Mouse (Mus musculus) embryonic facial prominence, embryonic 11.5 days (tissue): ENCODE measurements around the gene Bnip2. TPM values are rescaled to one million over a fixed set of nuclear protein-coding genes. Genes with fewer than 3 reads are reported as not detected.

Experiments
- ATAC-seq: fragments of 200-750 bp; cut with Nextera tagmentation; replicated peaks from 2 replicates; pipeline ENCODE4 v1.8.0; 2017; ENCODE audit warnings: low read depth; ENCODE audit not compliant: insufficient number of reproducible peaks, low FRiP score, low TSS enrichment
- DNase-seq: peaks from one replicate; pipeline ENCODE4 v3.0.0-alpha.2; 2015; ENCODE audit warnings: low spot score
- H3K27ac ChIP-seq: fragments of 300-500 bp; sonication (generic); replicated peaks from 2 replicates; pipeline ENCODE4 v1.5.1; 2014; ENCODE audit warnings: mild to moderate bottlenecking, low read depth, low read length, control low read depth
- H3K27me3 ChIP-seq: fragments of 300-500 bp; sonication (generic); 2 replicates; pipeline ENCODE4 v1.6.1; 2014; ENCODE audit warnings: mild to moderate bottlenecking, low read length, moderate library complexity, mixed read lengths; ENCODE audit not compliant: control insufficient read depth, insufficient read depth
- H3K36me3 ChIP-seq: fragments of 300-500 bp; sonication (generic); replicated peaks from 2 replicates; pipeline ENCODE4 v1.6.1; 2014; ENCODE audit warnings: low read depth, mild to moderate bottlenecking, low read length, moderate library complexity, mixed read lengths; ENCODE audit not compliant: control insufficient read depth, insufficient read depth
- H3K4me1 ChIP-seq: fragments of 300-500 bp; sonication (generic); 2 replicates; pipeline ENCODE4 v1.6.1; 2014; ENCODE audit warnings: low read length, mixed read lengths; ENCODE audit not compliant: control insufficient read depth, insufficient read depth
- H3K4me2 ChIP-seq: fragments of 300-500 bp; sonication (generic); 2 replicates; pipeline ENCODE4 v1.6.1; 2014; ENCODE audit warnings: low read depth, mild to moderate bottlenecking, control low read depth, low read length, moderate library complexity
- H3K4me3 ChIP-seq: fragments of 300-500 bp; sonication (generic); 2 replicates; pipeline ENCODE4 v1.5.1; 2014; ENCODE audit warnings: low read depth, low read length, control low read depth
- H3K9ac ChIP-seq: fragments of 300-500 bp; sonication (generic); replicated peaks from 2 replicates; pipeline ENCODE4 v1.6.1; 2014; ENCODE audit warnings: mild to moderate bottlenecking, control low read depth, low read length
- H3K9me3 ChIP-seq: fragments of 300-500 bp; sonication (generic); replicated peaks from 2 replicates; pipeline ENCODE4 v1.6.1; 2016; ENCODE audit warnings: mild to moderate bottlenecking, low read length, inconsistent platforms, mixed read lengths; ENCODE audit not compliant: control insufficient read depth
- WGBS: fragments of 180-500 bp; shearing (Covaris S2); extraction: QIAGEN DNeasy Blood & Tissue Kit; methylation state at CpG from one replicate; pipeline ENCODE4 v1.1.7; 2014; 5-methylcytosine and 5-hydroxymethylcytosine counted together
- polyA plus RNA-seq: library from polyadenylated mRNA; unstranded; fragments of >200 nt; fragmentation: Nextera tagmentation; extraction: Ambion mirVana; gene quantifications from 2 replicates; pipeline ENCODE4 v1.2.1, GENCODE M21; 2014

Bnip2 gene
- polyA plus RNA-seq, 1 experiment from 2014 or later = 138 TPM

GRCm38 (mm10) chr9:70042935-70043334 lies 53.7 kb downstream of the Bnip2 start:
- Histone ChIP-seq H3K9me3 (no peaks in the 10 kb centered on the region), H3K27me3 (no peaks in the 10 kb centered on the region), H3K4me3 (no peak overlapping the region), H3K36me3 (no peaks in the 10 kb centered on the region), H3K4me1 (no peaks in the 10 kb centered on the region), H3K9ac (no peak overlapping the region), H3K4me2 (no peak overlapping the region), H3K27ac (no peak overlapping the region)
- 53% methylated on average over 1 of the region's 1 CpGs for WGBS
- no peak for DNase-seq
- no peak for ATAC-seq

DNA sequence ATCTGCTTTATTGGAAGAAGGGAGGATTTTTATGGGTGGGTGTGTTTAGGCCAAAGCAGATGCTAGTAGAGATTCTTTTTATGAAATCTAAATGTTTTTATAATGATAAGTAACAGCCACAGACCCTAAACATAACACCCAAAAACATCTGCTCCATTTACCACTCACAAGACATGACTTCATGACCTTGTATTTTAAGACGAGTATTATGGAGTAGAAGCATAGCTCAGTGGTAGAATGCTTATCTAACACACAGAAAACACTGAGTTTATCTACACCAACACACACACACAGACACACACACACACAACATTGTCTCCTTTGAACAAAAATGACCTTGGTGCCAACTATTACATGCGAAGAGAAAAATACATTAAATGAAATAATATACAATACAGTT lies 55.6 kb downstream of the Bnip2 start:
- 74% methylated on average over 2 of the region's 2 CpGs for WGBS
- Histone ChIP-seq H3K4me3 (no peak overlapping the region), H3K27ac (no peak overlapping the region), H3K36me3 (no peaks in the 10 kb centered on the region), H3K4me1 (no peaks in the 10 kb centered on the region), H3K4me2 (no peak overlapping the region), H3K27me3 (no peaks in the 10 kb centered on the region), H3K9ac (no peak overlapping the region), H3K9me3 (no peaks in the 10 kb centered on the region)
- DNase-seq = no peak
- ATAC-seq = no peak

- H3K4me3 ChIP-seq = no peak overlapping the region
- ATAC-seq (no peak), DNase-seq (no peak)
- 84% methylated on average over 6 of the region's 6 CpGs for WGBS
- no peaks in the 10 kb centered on the region for H3K9me3 ChIP-seq
- no peak overlapping the region for H3K4me2 ChIP-seq
- no peaks in the 10 kb centered on the region for H3K36me3 ChIP-seq
- no peak overlapping the region for H3K9ac ChIP-seq
- H3K27ac ChIP-seq = no peak overlapping the region
- H3K27me3 ChIP-seq = no peaks in the 10 kb centered on the region
- no peaks in the 10 kb centered on the region for H3K4me1 ChIP-seq
Observed at GRCm38 (mm10) chr9:70046255-70046654, 57.0 kb downstream of the Bnip2 start.

DNA sequence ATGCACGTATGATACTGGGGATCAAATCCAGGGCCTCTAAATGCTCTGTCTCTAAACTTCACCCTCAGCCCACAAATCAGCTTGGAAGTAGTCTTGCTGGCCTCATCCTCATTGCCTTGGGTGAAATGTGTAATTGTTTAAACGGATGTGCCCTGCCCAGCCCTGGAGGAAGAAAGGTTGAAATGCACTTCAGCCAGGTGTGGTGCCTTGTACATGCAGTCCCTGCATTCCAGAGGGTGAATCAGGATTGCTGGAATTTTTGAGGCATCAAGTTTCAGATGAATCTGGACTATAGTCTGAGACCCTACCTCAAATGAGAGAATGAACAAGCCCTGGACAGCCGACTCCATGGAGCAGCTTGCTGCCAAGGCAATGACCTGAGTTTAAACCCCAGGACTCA lies 58.6 kb downstream of the Bnip2 start:
- ATAC-seq = no peak
- H3K27ac ChIP-seq = no peak overlapping the region

DNA sequence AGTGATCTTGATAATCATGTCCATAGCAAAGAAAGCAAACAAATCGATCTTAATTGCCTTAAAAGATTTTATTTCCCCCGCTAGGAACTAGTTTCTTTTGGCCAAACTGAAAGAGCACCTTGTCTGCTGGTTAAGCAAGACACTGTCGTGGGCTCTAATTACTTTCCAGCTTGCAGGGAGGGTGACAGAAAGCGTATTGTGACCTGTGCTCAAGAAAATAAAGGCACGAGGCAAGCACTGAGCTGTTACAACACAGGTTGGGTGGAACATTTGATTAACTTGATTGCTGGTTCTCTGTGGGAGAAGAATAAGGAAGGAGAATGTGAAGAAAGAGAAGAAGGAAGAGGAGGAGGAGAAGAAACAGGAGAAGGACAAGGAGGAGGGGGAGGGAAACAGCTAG lies 59.0 kb downstream of the Bnip2 start:
- H3K4me1 ChIP-seq = no peaks in the 10 kb centered on the region
- no peak overlapping the region for H3K4me2 ChIP-seq
- WGBS = 27% methylated on average over 5 of the region's 5 CpGs
- H3K9ac ChIP-seq = no peak overlapping the region
- no peak for DNase-seq
- no peak overlapping the region for H3K4me3 ChIP-seq
- H3K36me3 ChIP-seq = no peaks in the 10 kb centered on the region
- ATAC-seq = no peak
- 0 out of 2 replicates have a peak overlapping the region, but pooled peaks have one; percentile 28 for H3K27ac ChIP-seq
- no peaks in the 10 kb centered on the region for H3K9me3 ChIP-seq
- H3K27me3 ChIP-seq = no peaks in the 10 kb centered on the region

More for the DNA sequence above, 58.6 kb downstream of the Bnip2 start:
- H3K9me3 ChIP-seq = no peaks in the 10 kb centered on the region
- H3K36me3 ChIP-seq = no peaks in the 10 kb centered on the region
- H3K4me2 ChIP-seq = no peak overlapping the region
- peak; percentile 43 for DNase-seq
- 43% methylated on average over 3 of the region's 3 CpGs for WGBS
- H3K27me3 ChIP-seq = no peaks in the 10 kb centered on the region
- H3K9ac ChIP-seq = no peak overlapping the region
- no peak overlapping the region for H3K4me3 ChIP-seq
- no peaks in the 10 kb centered on the region for H3K4me1 ChIP-seq

- no peak for ATAC-seq
- WGBS = 54% methylated on average over 6 of the region's 6 CpGs
- H3K27ac ChIP-seq = 0 out of 2 replicates have a peak overlapping the region, but pooled peaks have one; percentile 28
- H3K36me3 ChIP-seq = no peaks in the 10 kb centered on the region
- no peak for DNase-seq
- no peak overlapping the region for H3K4me2 ChIP-seq
- no peaks in the 10 kb centered on the region for H3K9me3 ChIP-seq
- no peak overlapping the region for H3K4me3 ChIP-seq
- no peaks in the 10 kb centered on the region for H3K27me3 ChIP-seq
- H3K9ac ChIP-seq = no peak overlapping the region
- no peaks in the 10 kb centered on the region for H3K4me1 ChIP-seq
Observed at GRCm38 (mm10) chr9:70048751-70049415, 59.6 kb downstream of the Bnip2 start.

GRCm38 (mm10) chr9:70049416-70049783 lies 60.1 kb downstream of the Bnip2 start:
- no peak overlapping the region for H3K9ac ChIP-seq
- 33% methylated on average over 3 of the region's 3 CpGs for WGBS
- H3K4me2 ChIP-seq = no peak overlapping the region
- H3K4me1 ChIP-seq = no peaks in the 10 kb centered on the region
- no peak overlapping the region for H3K27ac ChIP-seq
- H3K27me3 ChIP-seq = no peaks in the 10 kb centered on the region
- H3K9me3 ChIP-seq = no peaks in the 10 kb centered on the region
- DNase-seq (no peak), ATAC-seq (no peak)
- no peaks in the 10 kb centered on the region for H3K36me3 ChIP-seq
- H3K4me3 ChIP-seq = no peak overlapping the region

DNA sequence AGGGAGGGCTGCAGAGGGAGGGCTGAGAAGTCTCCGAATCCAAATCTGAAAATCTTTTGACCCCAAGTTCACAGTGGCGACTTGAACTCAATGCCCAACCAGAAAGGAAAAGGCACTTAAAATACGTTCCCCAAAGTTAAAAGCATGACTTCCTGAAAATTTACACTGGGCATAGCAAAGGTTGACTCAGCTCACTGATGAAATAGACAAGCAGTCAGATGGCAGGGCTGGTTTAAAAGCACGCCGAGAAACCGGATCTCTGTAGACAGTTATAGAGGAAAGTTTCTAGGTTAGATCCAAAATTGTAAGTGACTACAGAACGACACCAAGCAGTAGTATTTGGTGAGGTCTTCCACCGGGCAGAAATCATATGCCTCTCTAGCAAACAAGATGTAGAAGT lies 60.6 kb downstream of the Bnip2 start:
- no peak overlapping the region for H3K4me2 ChIP-seq
- 34% methylated on average over 8 of the region's 8 CpGs for WGBS
- H3K4me1 ChIP-seq = no peaks in the 10 kb centered on the region
- ATAC-seq (no peak), DNase-seq (peak; percentile 31)
- no peak overlapping the region for H3K27ac ChIP-seq
- no peak overlapping the region for H3K9ac ChIP-seq
- no peaks in the 10 kb centered on the region for H3K27me3 ChIP-seq
- no peaks in the 10 kb centered on the region for H3K36me3 ChIP-seq
- H3K4me3 ChIP-seq = no peak overlapping the region
- H3K9me3 ChIP-seq = no peaks in the 10 kb centered on the region
